Mouse (Mus musculus) MEL (cell line): Measurements from ENCODE around the gene Cltc. TPM values are rescaled to one million over a fixed set of nuclear protein-coding genes. Genes with fewer than 3 reads are reported as not detected.
"Not testable (repeated sequence)": the region's sequence is repeated elsewhere in the genome, so short reads cannot be mapped to it uniquely, and the experiment has no call there.

Experiments used
- DNase-seq: peaks from one replicate; pipeline ENCODE4 v3.0.0; 2011; ENCODE audit warnings: low read depth, low spot score
- H3K27ac ChIP-seq: 2 replicates; pipeline ENCODE4 v1.5.1; 2012; ENCODE audit warnings: low read depth, mild to moderate bottlenecking, control low read depth, low read length, moderate library complexity; ENCODE audit not compliant: control insufficient read depth
- H3K27me3 ChIP-seq, 2 experiments: fragments of 150-350 bp in 1 of 2; sonication (generic) in 1 of 2; 2 replicates each; pipeline ENCODE4 v1.6.1; 2012; ENCODE audit warnings: low read length in 2 of 2, mild to moderate bottlenecking in 2 of 2, improper control_type of control experiment in 1 of 2, moderate library complexity in 1 of 2; ENCODE audit not compliant: insufficient read depth in 2 of 2, control insufficient read depth in 1 of 2
- H3K36me3 ChIP-seq, 2 experiments: 2 replicates each; pipeline ENCODE4 v1.6.1; 2012 to 2014; ENCODE audit warnings: low read length in 2 of 2, improper control_type of control experiment in 1 of 2, inconsistent platforms in 1 of 2, mild to moderate bottlenecking in 1 of 2; ENCODE audit not compliant: insufficient read depth in 2 of 2, control insufficient read depth in 1 of 2
- H3K4me1 ChIP-seq, 2 experiments: fragments of 150-350 bp in 1 of 2; sonication (generic) in 1 of 2; 2 replicates each; pipeline ENCODE4 v1.6.1; 2012; ENCODE audit warnings: low read length in 2 of 2, improper control_type of control experiment in 1 of 2, mild to moderate bottlenecking in 1 of 2; ENCODE audit not compliant: insufficient read depth in 2 of 2, control insufficient read depth in 1 of 2
- H3K4me3 ChIP-seq, 2 experiments: fragments of 150-350 bp in 1 of 2; sonication (generic) in 1 of 2; 2 replicates each; pipeline ENCODE4 v1.5.1; 2012; ENCODE audit warnings: low read depth in 2 of 2, low read length in 2 of 2, mild to moderate bottlenecking in 2 of 2, moderate library complexity in 2 of 2, control low read depth in 1 of 2, improper control_type of control experiment in 1 of 2; ENCODE audit not compliant: control insufficient read depth in 1 of 2, insufficient read depth in 1 of 2
- H3K79me2 ChIP-seq: 2 replicates; pipeline ENCODE4 v1.6.1; 2012; ENCODE audit warnings: mild to moderate bottlenecking, low read length, moderate library complexity; ENCODE audit not compliant: control insufficient read depth, poor library complexity, insufficient read depth
- H3K9ac ChIP-seq: 2 replicates; pipeline ENCODE4 v1.6.1; 2012; ENCODE audit warnings: low read depth, mild to moderate bottlenecking, control low read depth, low read length, moderate library complexity; ENCODE audit not compliant: control insufficient read depth, poor library complexity, severe bottlenecking
- H3K9me3 ChIP-seq: fragments of 150-350 bp; sonication (generic); replicated peaks from 2 replicates; pipeline ENCODE4 v1.6.1; 2012; ENCODE audit warnings: mild to moderate bottlenecking, low read length, improper control_type of control experiment, moderate library complexity; ENCODE audit not compliant: insufficient read depth
- CHD2 ChIP-seq: IDR thresholded peaks from 2 replicates; pipeline ENCODE4 v1.6.1; 2011; ENCODE audit warnings: low read length, improper control_type of control experiment
- CTCF ChIP-seq, 3 experiments: IDR thresholded peaks in 2 of 3; conservative IDR thresholded peaks in 1 of 3; 2 replicates each; pipeline ENCODE4 v1.5.1; 2011 to 2012; ENCODE audit warnings: low read length in 3 of 3, low read depth in 2 of 3, mild to moderate bottlenecking in 2 of 3, improper control_type of control experiment in 1 of 3, inconsistent platforms in 1 of 3, mixed read lengths in 1 of 3, moderate library complexity in 1 of 3; ENCODE audit not compliant: control insufficient read depth in 1 of 3, insufficient read depth in 1 of 3, poor library complexity in 1 of 3, severe bottlenecking in 1 of 3
- E2F4 ChIP-seq: IDR thresholded peaks from 2 replicates; pipeline ENCODE4 v1.6.1; 2011; ENCODE audit warnings: low read depth, low read length, improper control_type of control experiment, borderline replicate concordance
- ELF1 ChIP-seq: IDR thresholded peaks from 2 replicates; pipeline ENCODE4 v1.6.1; 2014; ENCODE audit warnings: low read depth, mild to moderate bottlenecking, inconsistent platforms, low read length, improper control_type of control experiment, moderate library complexity
- EP300 ChIP-seq, 2 experiments: IDR thresholded peaks; 2 replicates each; pipeline ENCODE4 v1.6.1; 2011; ENCODE audit warnings: improper control_type of control experiment in 2 of 2, low read length in 2 of 2, low read depth in 1 of 2, mild to moderate bottlenecking in 1 of 2
- GATA1 ChIP-seq: IDR thresholded peaks from 2 replicates; pipeline ENCODE4 v1.6.1; 2011; ENCODE audit warnings: low read depth, low read length, improper control_type of control experiment
- HCFC1 ChIP-seq: IDR thresholded peaks from 2 replicates; pipeline ENCODE4 v1.6.1; 2012; ENCODE audit warnings: low read depth, mild to moderate bottlenecking, inconsistent platforms, low read length, improper control_type of control experiment, moderate library complexity
- JUND ChIP-seq: IDR thresholded peaks from 2 replicates; pipeline ENCODE4 v1.6.1; 2011; ENCODE audit warnings: low read depth, mild to moderate bottlenecking, improper control_type of control experiment, low read length
- KAT2A ChIP-seq: conservative IDR thresholded peaks from 2 replicates; pipeline ENCODE4 v1.6.1; 2012; ENCODE audit warnings: low read depth, low read length, improper control_type of control experiment, inconsistent platforms
- MAFK ChIP-seq: IDR thresholded peaks from 2 replicates; pipeline ENCODE4 v1.6.1; 2011; ENCODE audit warnings: low read depth, mild to moderate bottlenecking, low read length, improper control_type of control experiment, borderline replicate concordance
- MEF2A ChIP-seq: IDR thresholded peaks from 2 replicates; pipeline ENCODE4 v1.6.1; 2014; ENCODE audit warnings: low read depth, mild to moderate bottlenecking, inconsistent platforms, low read length, improper control_type of control experiment; ENCODE audit not compliant: poor library complexity, insufficient replicate concordance, severe bottlenecking; ENCODE audit errors: extremely low read depth
- MXI1 ChIP-seq: IDR thresholded peaks from 2 replicates; pipeline ENCODE4 v1.6.1; 2011; ENCODE audit warnings: mild to moderate bottlenecking, low read depth, low read length, improper control_type of control experiment
- MYB ChIP-seq: IDR thresholded peaks from 2 replicates; pipeline ENCODE4 v1.6.1; 2011; ENCODE audit warnings: mild to moderate bottlenecking, low read depth, low read length, improper control_type of control experiment
- NRF1 ChIP-seq: IDR thresholded peaks from 2 replicates; pipeline ENCODE4 v1.6.1; 2014; ENCODE audit warnings: low read depth, mild to moderate bottlenecking, inconsistent platforms, low read length, improper control_type of control experiment, moderate library complexity; ENCODE audit not compliant: poor library complexity, insufficient read depth, severe bottlenecking
- POLR2A ChIP-seq, 2 experiments: IDR thresholded peaks; 2 replicates each; pipeline ENCODE4 v1.6.1; 2011 to 2012; ENCODE audit warnings: low read length in 2 of 2, mild to moderate bottlenecking in 2 of 2, control low read depth in 1 of 2, improper control_type of control experiment in 1 of 2, low read depth in 1 of 2, moderate library complexity in 1 of 2; ENCODE audit not compliant: control insufficient read depth in 1 of 2, insufficient read depth in 1 of 2, poor library complexity in 1 of 2
- POLR2AphosphoS2 ChIP-seq: IDR thresholded peaks from 2 replicates; pipeline ENCODE4 v1.6.1; 2011; ENCODE audit warnings: low read length, improper control_type of control experiment
- RAD21 ChIP-seq: IDR thresholded peaks from 2 replicates; pipeline ENCODE4 v1.6.1; 2011; ENCODE audit warnings: mild to moderate bottlenecking, low read depth, low read length, improper control_type of control experiment
- RCOR1 ChIP-seq: IDR thresholded peaks from 2 replicates; pipeline ENCODE4 v1.6.1; 2012; ENCODE audit warnings: low read depth, mild to moderate bottlenecking, inconsistent platforms, low read length, improper control_type of control experiment
- SIN3A ChIP-seq: IDR thresholded peaks from 2 replicates; pipeline ENCODE4 v1.6.1; 2012; ENCODE audit warnings: low read length, improper control_type of control experiment, inconsistent platforms
- TAL1 ChIP-seq: IDR thresholded peaks from 2 replicates; pipeline ENCODE4 v1.6.1; 2012; ENCODE audit warnings: mild to moderate bottlenecking, inconsistent platforms, low read length, moderate library complexity, mixed read lengths
- TBP ChIP-seq: IDR thresholded peaks from 2 replicates; pipeline ENCODE4 v1.8.0; 2011; ENCODE audit warnings: low read depth, low read length, improper control_type of control experiment
- UBTF ChIP-seq: IDR thresholded peaks from 2 replicates; pipeline ENCODE4 v1.6.1; 2012; ENCODE audit warnings: low read depth, mild to moderate bottlenecking, inconsistent platforms, low read length, improper control_type of control experiment, moderate library complexity, borderline replicate concordance; ENCODE audit not compliant: insufficient read depth
- ZC3H11A ChIP-seq: IDR thresholded peaks from 2 replicates; pipeline ENCODE4 v1.6.1; 2012; ENCODE audit warnings: low read depth, mild to moderate bottlenecking, inconsistent platforms, low read length, improper control_type of control experiment
- ZKSCAN1 ChIP-seq: IDR thresholded peaks from 2 replicates; pipeline ENCODE4 v1.6.1; 2012; ENCODE audit warnings: low read depth, mild to moderate bottlenecking, inconsistent platforms, low read length, improper control_type of control experiment, moderate library complexity
- ZMIZ1 ChIP-seq: IDR thresholded peaks from 2 replicates; pipeline ENCODE4 v1.6.1; 2012; ENCODE audit warnings: low read depth, mild to moderate bottlenecking, inconsistent platforms, low read length, improper control_type of control experiment, moderate library complexity
- ZNF384 ChIP-seq: IDR thresholded peaks from 2 replicates; pipeline ENCODE4 v1.6.1; 2012; ENCODE audit warnings: low read depth, mild to moderate bottlenecking, inconsistent platforms, low read length, improper control_type of control experiment
- polyA plus RNA-seq, 2 experiments: library from polyadenylated mRNA; stranded (reverse) in 1 of 2; unstranded in 1 of 2; fragments of >175 nt in 1 of 2; fragments of >200 nt in 1 of 2; gene quantifications; 2 replicates each; pipeline versions ENCODE4 v1.2.1 to v1.2.4; 2012; ENCODE audit warnings: low replicate concordance in 2 of 2, low read depth in 1 of 2; ENCODE audit not compliant: insufficient read length in 2 of 2, insufficient read depth in 1 of 2, missing spikeins in 1 of 2
- total RNA-seq: library from RNA; depleted of rRNA; stranded (reverse); fragments of 300-350 nt; gene quantifications from 2 replicates; pipeline ENCODE4 v1.2.3, GENCODE M21; 2012

The Cltc gene
- total and polyA plus RNA-seq, 3 experiments = 149 to 300 (median 205) TPM

DNA sequence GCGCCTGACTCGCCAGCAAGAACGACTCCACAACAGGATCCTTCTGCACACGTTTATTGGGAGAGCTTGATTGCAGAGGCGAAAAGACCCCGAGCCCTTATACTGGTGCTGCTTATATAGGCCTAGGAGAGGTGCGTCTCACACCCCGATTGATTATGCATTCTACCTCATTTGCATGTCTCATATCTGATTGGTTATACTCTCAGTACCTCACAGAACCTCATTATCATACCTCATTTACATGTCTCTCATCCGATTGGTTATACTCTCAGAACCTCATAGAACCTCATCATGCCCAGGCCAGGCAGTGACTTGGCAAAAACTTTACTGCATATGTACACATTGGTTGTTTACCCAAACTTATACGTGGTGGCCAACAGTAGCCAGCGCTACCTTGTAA lies 5.8 kb upstream of the Cltc start:
- H3K4me3 ChIP-seq, H3K27me3 ChIP-seq, H3K9ac ChIP-seq, H3K27ac ChIP-seq, H3K79me2 ChIP-seq, H3K9me3 ChIP-seq: not testable (repeated sequence)
- Histone ChIP-seq H3K36me3 (peaks cover 1 to 24% of the 10 kb centered on the region in 2 experiments; a peak in 2 of 4 replicates), H3K4me1 (peaks cover 16% of the 10 kb centered on the region in 2 experiments)
- peak; percentile 71; the same call in 1 of the 2 replicates for TF ChIP-seq TBP
- peak; percentile 50 for DNase-seq

DNA sequence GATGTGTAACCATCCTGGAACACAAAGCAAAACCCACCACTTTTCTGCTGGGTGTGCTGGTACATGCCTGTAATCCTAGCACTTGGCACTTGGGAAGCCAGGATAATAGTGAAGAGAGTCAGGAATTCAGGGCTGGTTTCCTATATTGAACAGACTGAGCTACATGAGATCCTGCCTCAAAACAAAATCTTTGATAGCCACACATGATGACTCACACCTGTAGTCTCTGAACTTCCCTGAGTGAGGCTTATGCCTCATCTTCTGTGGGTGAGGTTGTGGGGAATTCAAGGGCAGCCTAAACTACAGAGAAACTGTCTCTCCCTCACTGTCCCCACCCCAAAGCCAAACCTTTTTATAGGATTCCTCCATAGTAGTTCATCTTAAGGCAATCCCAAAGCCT lies 3.0 kb upstream of the Cltc start:
- H3K4me1 ChIP-seq = peaks cover 16 to 21% of the 10 kb centered on the region in 2 experiments
- DNase-seq = peak; percentile 67
- no peak overlapping the region for H3K27ac ChIP-seq
- TF ChIP-seq EP300 (IDR thresholded peaks at IDR 0.05; ENCODE audit: low read depth in 1 of 2, low read length in 2 of 2) = peak in 1 of 2 experiments; percentile 16; a peak in 1 of 4 replicates
- TF ChIP-seq JUND = peak; percentile 74; the same call in 1 of the 2 replicates
- no peak for TF ChIP-seq MAFK
- no peak overlapping the region for H3K4me3 ChIP-seq
- H3K27me3 ChIP-seq = no peaks in the 10 kb centered on the region
- peaks cover 1 to 28% of the 10 kb centered on the region in 2 experiments; a peak in 2 of 4 replicates for H3K36me3 ChIP-seq
- no peaks in the 10 kb centered on the region for H3K9me3 ChIP-seq
- peaks cover 20% of the 10 kb centered on the region for H3K79me2 ChIP-seq
- no peak overlapping the region for H3K9ac ChIP-seq

DNA sequence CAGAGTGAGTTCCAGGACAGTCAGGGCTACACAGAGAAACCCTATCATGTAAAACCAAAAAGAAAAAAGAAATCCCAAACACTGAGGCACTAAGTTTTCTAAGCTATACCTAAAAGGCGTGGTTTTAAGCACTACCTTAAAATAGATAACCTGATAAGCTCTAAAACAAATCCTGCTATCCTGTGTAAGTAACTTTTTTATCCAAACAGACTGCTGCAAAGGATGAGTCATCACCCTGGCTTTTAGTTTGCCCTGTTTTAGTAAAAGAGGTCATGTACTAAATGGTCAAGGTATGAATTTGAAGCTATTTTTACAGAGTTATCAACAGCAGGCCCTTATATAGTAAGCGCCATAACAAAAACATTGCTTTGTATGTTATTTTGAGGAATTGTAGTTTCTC lies 2.5 kb upstream of the Cltc start:
- no peaks in the 10 kb centered on the region for H3K27me3 ChIP-seq
- peaks cover 5 to 33% of the 10 kb centered on the region in 2 experiments for H3K36me3 ChIP-seq
- H3K27ac ChIP-seq = peak overlapping the region; percentile 99
- H3K9me3 ChIP-seq = no peaks in the 10 kb centered on the region
- H3K79me2 ChIP-seq = peaks cover 25% of the 10 kb centered on the region
- peak; percentile 58 for DNase-seq
- H3K4me1 ChIP-seq = peaks cover 16 to 25% of the 10 kb centered on the region in 2 experiments
- peak overlapping the region; percentile 88; the same call in 1 of the 2 replicates for H3K9ac ChIP-seq
- no peak overlapping the region for H3K4me3 ChIP-seq
- no peak for TF ChIP-seq MYB
- TF ChIP-seq POLR2AphosphoS2 = no peak
- TF ChIP-seq ZC3H11A = no peak
- TF ChIP-seq RAD21 = no peak
- no peak for TF ChIP-seq HCFC1
- no peak for TF ChIP-seq MEF2A
- no peak for TF ChIP-seq UBTF
- TF ChIP-seq KAT2A = no peak
- TF ChIP-seq TAL1 = no peak
- no peak for TF ChIP-seq ZKSCAN1
- no peak for TF ChIP-seq ZNF384
- no peak; the same call in 1 of the 2 replicates for TF ChIP-seq TBP
- no peak for TF ChIP-seq ZMIZ1
- no peak for TF ChIP-seq CTCF (IDR thresholded peaks at IDR 0.05 in 2 of 3, conservative IDR thresholded peaks at IDR 0.05 in 1 of 3; ENCODE audit: control insufficient read depth in 1 of 3, insufficient read depth in 1 of 3, low read depth in 2 of 3, low read length in 3 of 3, poor library complexity in 1 of 3, severe bottlenecking in 1 of 3)
- TF ChIP-seq SIN3A = no peak
- TF ChIP-seq JUND = peak; percentile 42; the same call in 1 of the 2 replicates
- no peak for TF ChIP-seq ELF1
- TF ChIP-seq MXI1 = no peak
- TF ChIP-seq CHD2 = no peak
- 0 out of 2 replicates have a peak, but pooled peaks have one; percentile 8 for TF ChIP-seq RCOR1
- TF ChIP-seq POLR2A (IDR thresholded peaks at IDR 0.05; ENCODE audit: control insufficient read depth in 1 of 2, insufficient read depth in 1 of 2, low read depth in 1 of 2, low read length in 2 of 2, poor library complexity in 1 of 2) = no peak
- peak; percentile 59 for TF ChIP-seq GATA1
- TF ChIP-seq MAFK = no peak
- no peak for TF ChIP-seq E2F4
- no peak for TF ChIP-seq NRF1
